Mouse (Mus musculus) heart, postnatal 0 days (tissue): ENCODE results near the gene Iffo2. TPM values are rescaled to one million over a fixed set of nuclear protein-coding genes. Genes with fewer than 3 reads are reported as not detected.

Experiments used
- ATAC-seq: fragments of 200-750 bp; cut with Nextera tagmentation; 2 replicates; pipeline ENCODE4 v1.8.0; 2017; ENCODE audit warnings: low read depth, moderate number of reproducible peaks, moderate library complexity; ENCODE audit not compliant: insufficient read depth
- DNase-seq: peaks from one replicate; pipeline ENCODE4 v3.0.0-alpha.2; 2016; ENCODE audit warnings: low spot score
- H3K27ac ChIP-seq: fragments of 300-500 bp; sonication (generic); 2 replicates; pipeline ENCODE4 v1.5.1; 2014; ENCODE audit warnings: low read depth, mild to moderate bottlenecking
- H3K27me3 ChIP-seq: fragments of 300-500 bp; sonication (generic); 2 replicates; pipeline ENCODE4 v1.6.1; 2014; ENCODE audit warnings: low read length, mixed read lengths; ENCODE audit not compliant: control insufficient read depth, insufficient read depth
- H3K36me3 ChIP-seq: fragments of 300-500 bp; sonication (generic); replicated peaks from 2 replicates; pipeline ENCODE4 v1.6.1; 2014; ENCODE audit warnings: low read length, mixed read lengths; ENCODE audit not compliant: control insufficient read depth, insufficient read depth
- H3K4me1 ChIP-seq: fragments of 300-500 bp; sonication (generic); 2 replicates; pipeline ENCODE4 v1.6.1; 2014; ENCODE audit warnings: antibody characterized with exemption; ENCODE audit not compliant: control insufficient read depth, insufficient read depth
- H3K4me2 ChIP-seq: fragments of 300-500 bp; sonication (generic); 2 replicates; pipeline ENCODE4 v1.6.1; 2014; ENCODE audit warnings: low read depth, mild to moderate bottlenecking, low read length, moderate library complexity
- H3K4me3 ChIP-seq: fragments of 300-500 bp; sonication (generic); 2 replicates; pipeline ENCODE4 v1.5.1; 2014; ENCODE audit warnings: low read depth, low read length
- H3K9ac ChIP-seq: fragments of 300-500 bp; sonication (generic); replicated peaks from 2 replicates; pipeline ENCODE4 v1.6.1; 2014; ENCODE audit warnings: low read depth, low read length, mixed read lengths
- H3K9me3 ChIP-seq: fragments of 300-500 bp; sonication (generic); replicated peaks from 2 replicates; pipeline ENCODE4 v1.6.1; 2016; ENCODE audit warnings: low read length; ENCODE audit not compliant: control insufficient read depth
- CTCF ChIP-seq: IDR thresholded peaks from 2 replicates; pipeline ENCODE4 v1.5.1; 2016; ENCODE audit warnings: antibody characterized with exemption, control low read depth, low read depth
- EP300 ChIP-seq: IDR thresholded peaks from 2 replicates; pipeline ENCODE4 v1.6.1; 2016; ENCODE audit warnings: antibody characterized with exemption, low read depth
- WGBS: fragments of 180-500 bp; shearing (Covaris S2); extraction: QIAGEN DNeasy Blood & Tissue Kit; methylation state at CpG from one replicate; pipeline ENCODE4 v1.1.7; 2014; 5-methylcytosine and 5-hydroxymethylcytosine counted together
- polyA plus RNA-seq: library from polyadenylated mRNA; unstranded; fragments of >200 nt; fragmentation: Nextera tagmentation; extraction: Ambion mirVana; gene quantifications from 2 replicates; pipeline ENCODE4 v1.2.1, GENCODE M21; 2015
- total RNA-seq: library from RNA; depleted of rRNA; stranded (reverse); fragments of >200 nt; gene quantifications from 2 replicates; pipeline ENCODE4 v1.2.3, GENCODE M21; 2014; ENCODE audit warnings: low replicate concordance

The Iffo2 gene
- total and polyA plus RNA-seq, 2 experiments from 2014 or later, result 2.9 to 6.4 TPM

DNA sequence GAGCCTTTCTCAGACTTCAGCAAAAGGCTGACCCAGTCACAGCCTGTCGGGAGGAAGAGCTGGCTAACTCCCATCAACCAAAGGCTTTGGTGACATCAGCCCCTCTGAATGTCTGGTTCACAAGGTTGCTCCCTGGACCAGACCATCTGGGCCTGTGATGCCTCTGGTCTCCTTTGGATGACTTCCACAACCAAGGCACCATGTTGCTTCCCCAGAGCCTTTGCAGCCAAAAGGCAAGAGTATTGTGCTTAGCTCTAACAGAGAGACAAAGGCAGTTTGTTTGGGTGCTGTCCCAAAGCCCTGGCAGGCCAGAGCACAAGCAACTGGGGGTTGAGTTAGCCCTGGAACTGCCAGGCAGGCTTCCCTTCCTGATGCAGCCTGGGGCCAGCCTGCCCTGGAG, 40.4 kb upstream of the Iffo2 start:
- Histone ChIP-seq H3K9me3 (no peaks in the 10 kb centered on the region), H3K9ac (no peak overlapping the region), H3K27ac (peak overlapping the region; percentile 43; the same call in 1 of the 2 replicates), H3K4me1 (no peaks in the 10 kb centered on the region), H3K4me3 (no peak overlapping the region), H3K4me2 (no peak overlapping the region), H3K27me3 (no peaks in the 10 kb centered on the region), H3K36me3 (peaks cover 64% of the 10 kb centered on the region)
- 63% methylated on average over 1 of the region's 1 CpGs for WGBS
- TF ChIP-seq EP300, result no peak
- no peak for TF ChIP-seq CTCF
- DNase-seq (no peak), ATAC-seq (no peak)

DNA sequence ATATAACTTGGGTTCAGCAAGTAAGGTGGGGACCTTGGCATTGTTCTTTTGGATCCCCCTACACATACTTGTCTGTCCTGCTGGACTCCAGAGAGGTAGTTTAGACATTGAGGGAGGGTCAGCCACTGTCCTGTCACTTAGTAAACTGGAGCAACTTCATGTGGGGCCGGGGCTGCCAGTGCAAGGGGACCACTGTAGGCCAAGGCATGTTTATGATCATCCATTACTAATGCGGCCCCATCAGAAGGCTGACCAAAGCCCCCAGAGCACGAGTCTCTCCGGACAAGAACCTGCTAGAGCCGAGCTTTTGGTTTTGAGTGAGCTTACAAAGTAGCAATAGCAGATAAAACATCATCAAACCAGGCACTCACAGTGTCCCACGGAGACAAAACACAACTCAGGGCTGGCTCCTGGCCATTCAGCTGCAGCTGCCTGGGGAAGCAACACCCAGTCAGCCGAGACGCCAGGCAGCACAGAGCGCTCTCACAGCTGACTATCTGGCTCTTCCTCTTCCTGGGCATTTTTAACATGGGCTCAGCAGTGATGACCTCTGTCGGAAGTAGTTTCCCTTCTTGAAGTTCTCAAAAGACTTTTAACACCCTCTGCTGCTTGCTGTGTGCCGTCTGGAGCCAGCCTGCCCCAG, 39.8 kb upstream of the Iffo2 start:
- TF ChIP-seq CTCF (no peak), EP300 (no peak)
- H3K36me3 ChIP-seq, result peaks cover 58% of the 10 kb centered on the region
- H3K27me3 ChIP-seq, result no peaks in the 10 kb centered on the region
- peak overlapping the region; percentile 43; the same call in 1 of the 2 replicates for H3K27ac ChIP-seq
- H3K4me2 ChIP-seq, result no peak overlapping the region
- H3K9ac ChIP-seq, result no peak overlapping the region
- H3K4me1 ChIP-seq, result no peaks in the 10 kb centered on the region
- no peaks in the 10 kb centered on the region for H3K9me3 ChIP-seq
- no peak overlapping the region for H3K4me3 ChIP-seq
- ATAC-seq, result peak; percentile 34; the same call in 1 of the 2 replicates
- WGBS, result 49% methylated on average over 11 of the region's 11 CpGs
- peak; percentile 43 for DNase-seq

DNA sequence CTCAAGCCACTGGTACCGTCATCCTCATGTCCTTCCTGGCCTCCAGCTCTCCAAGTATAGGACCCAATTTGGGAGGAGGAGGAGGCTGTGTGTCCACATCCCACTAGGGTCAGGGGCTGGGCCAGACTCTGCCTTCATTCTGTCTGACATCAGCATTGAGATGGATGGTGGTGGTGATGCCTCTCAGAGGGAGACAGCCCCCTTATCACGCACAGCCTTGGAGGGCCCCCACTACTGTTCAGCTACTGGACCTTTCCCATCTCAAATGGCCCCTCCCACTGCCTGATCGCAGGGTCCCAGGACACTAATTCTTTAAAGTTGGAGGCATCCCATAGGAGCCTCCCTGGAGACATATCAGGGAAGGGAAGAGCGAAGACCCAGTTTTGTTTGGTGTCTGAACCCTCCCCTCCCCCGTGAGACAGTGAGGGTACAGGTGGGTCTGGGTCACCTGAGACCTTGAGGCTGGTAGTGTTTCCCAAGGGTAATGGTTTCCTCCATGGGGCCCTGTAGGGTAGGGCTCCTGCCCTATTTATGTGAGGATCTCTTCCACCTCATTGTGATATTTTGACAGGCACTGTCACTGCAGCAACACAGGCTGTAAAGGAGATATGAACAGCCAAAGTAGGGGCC, 38.7 kb upstream of the Iffo2 start:
- no peak overlapping the region; the same call in 1 of the 2 replicates for H3K27ac ChIP-seq
- peaks cover 48% of the 10 kb centered on the region for H3K36me3 ChIP-seq
- WGBS, result 81% methylated on average over 5 of the region's 5 CpGs
- no peaks in the 10 kb centered on the region for H3K27me3 ChIP-seq
- no peaks in the 10 kb centered on the region for H3K4me1 ChIP-seq
- TF ChIP-seq CTCF (no peak), EP300 (no peak)
- no peak for ATAC-seq
- no peak for DNase-seq
- no peaks in the 10 kb centered on the region for H3K9me3 ChIP-seq
- H3K9ac ChIP-seq, result no peak overlapping the region
- no peak overlapping the region for H3K4me2 ChIP-seq
- H3K4me3 ChIP-seq, result no peak overlapping the region

DNA sequence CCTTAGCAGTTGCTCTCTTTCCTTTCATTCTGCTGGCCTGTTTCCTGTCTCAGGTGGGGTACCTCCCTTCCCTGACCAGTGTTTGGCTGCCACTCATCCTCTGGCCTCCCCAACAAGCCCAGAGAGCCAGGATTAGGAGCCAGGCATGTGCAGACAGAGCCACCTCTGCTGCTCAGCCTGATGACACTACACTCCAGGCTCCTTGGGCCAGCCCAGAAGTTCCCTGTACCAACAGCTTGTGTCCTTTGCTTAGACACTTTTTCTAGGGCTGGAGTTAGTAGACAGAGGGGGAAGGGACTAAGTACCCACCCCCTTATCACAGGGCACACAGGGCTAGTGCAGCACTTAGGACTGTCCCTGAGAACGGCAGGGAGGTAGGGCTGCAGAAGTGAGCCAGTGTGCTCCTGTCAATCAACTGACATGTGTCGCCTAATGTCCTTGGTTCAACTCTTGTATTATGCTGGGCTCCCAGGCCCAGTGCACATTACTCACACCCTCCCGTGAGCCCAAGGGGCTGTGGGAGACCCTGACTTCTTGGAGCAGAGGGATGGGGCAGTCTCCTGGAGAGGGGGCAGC, 38.0 kb upstream of the Iffo2 start:
- Histone ChIP-seq H3K4me1 (no peaks in the 10 kb centered on the region), H3K9ac (no peak overlapping the region), H3K27me3 (no peaks in the 10 kb centered on the region), H3K9me3 (no peaks in the 10 kb centered on the region), H3K4me2 (no peak overlapping the region), H3K27ac (no peak overlapping the region), H3K36me3 (peaks cover 42% of the 10 kb centered on the region), H3K4me3 (no peak overlapping the region)
- DNase-seq (peak; percentile 69), ATAC-seq (peak; percentile 70)
- TF ChIP-seq CTCF (no peak), EP300 (no peak)
- 25% methylated on average over 3 of the region's 3 CpGs for WGBS

DNA sequence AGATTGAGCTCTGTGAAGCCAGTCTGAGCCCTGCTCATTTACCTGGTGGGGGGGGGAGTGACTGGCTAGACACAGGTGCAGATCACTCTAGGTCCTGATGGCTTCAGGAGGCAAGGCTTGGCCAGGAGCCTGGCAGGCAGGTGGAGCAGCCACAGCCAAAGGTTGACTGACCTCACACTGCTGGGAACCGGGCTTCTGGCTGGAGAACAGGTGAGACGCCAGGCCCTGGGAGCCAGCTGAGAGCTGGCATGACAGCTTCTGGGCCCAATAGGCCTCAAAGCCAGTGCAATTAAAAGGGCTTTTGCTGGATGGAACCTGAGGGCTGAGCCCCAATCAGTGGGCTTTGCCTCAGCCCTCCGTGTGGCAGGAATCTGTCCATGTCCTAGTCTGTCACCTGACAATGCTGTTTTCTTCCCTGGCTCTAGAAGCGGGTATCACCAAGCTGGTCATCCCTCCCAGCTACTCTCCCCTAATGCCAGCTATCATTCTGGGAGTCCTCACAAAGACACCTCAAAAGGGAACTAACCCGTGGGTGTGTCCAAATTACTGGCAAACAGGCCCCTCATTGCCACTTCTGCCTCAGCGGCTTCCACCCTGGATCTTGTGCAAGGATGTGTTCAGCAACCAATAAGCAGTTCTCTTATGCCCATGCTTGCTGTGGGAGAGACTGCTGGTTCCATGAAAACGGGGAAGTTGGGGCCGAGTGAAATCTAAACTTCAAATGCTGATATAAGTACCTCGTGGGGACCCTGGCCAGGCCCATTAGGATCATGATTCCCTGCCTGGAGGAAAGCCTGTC, 36.9 kb upstream of the Iffo2 start:
- Histone ChIP-seq H3K4me1 (no peaks in the 10 kb centered on the region), H3K4me2 (no peak overlapping the region), H3K27ac (no peak overlapping the region), H3K4me3 (no peak overlapping the region), H3K9me3 (no peaks in the 10 kb centered on the region), H3K9ac (no peak overlapping the region), H3K27me3 (no peaks in the 10 kb centered on the region), H3K36me3 (peaks cover 31% of the 10 kb centered on the region)
- DNase-seq (no peak), ATAC-seq (no peak)
- no peak for TF ChIP-seq EP300
- TF ChIP-seq CTCF, result no peak
- 68% methylated on average over 9 of the region's 9 CpGs for WGBS
